Mouse (Mus musculus): ENCODE measurements around the gene Wnt16. TPM values are rescaled to one million over a fixed set of nuclear protein-coding genes. Genes with fewer than 3 reads are reported as not detected.
"Not testable (repeated sequence)": the region's sequence is repeated elsewhere in the genome, so short reads cannot be mapped to it uniquely, and the experiment has no call there.

Gene Wnt16
- polyA plus RNA-seq (2015; fragmentation: Nextera tagmentation; extraction: Ambion mirVana): not detected in 2 replicates

- ATAC-seq (ENCODE audit: low read depth): no peak
- Histone ChIP-seq H3K4me3 (ENCODE audit: low read depth, low read length) (peak within 1 kb of the TSS; percentile 34), H3K9me3 (replicated peaks; ENCODE audit: control insufficient read depth, low read length) (no peaks in the 10 kb centered on the region), H3K36me3 (ENCODE audit: control insufficient read depth, insufficient read depth) (no peaks in the 10 kb centered on the region), H3K4me2 (ENCODE audit: low read depth, low read length) (peak within 1 kb of the TSS; percentile 55), H3K27me3 (ENCODE audit: control insufficient read depth, insufficient read depth, low read depth, low read length) (peaks cover 35% of the 10 kb centered on the region), H3K27ac (ENCODE audit: low read length) (no peak within 1 kb of the TSS), H3K9ac (ENCODE audit: low read depth, low read length) (no peak within 1 kb of the TSS), H3K4me1 (ENCODE audit: control insufficient read depth, low read depth, low read length) (no peaks in the 10 kb centered on the region; the same call in none of the 2 replicates)
- 3% methylated on average over 20 of the region's 20 CpGs for WGBS (ENCODE audit: insufficient replicate concordance)
Observed at GRCm38 (mm10) chr6:22288004-22288736, at the start of gene Wnt16. Wnt16 (plus strand) TSS chr6:22288227.

GRCm38 (mm10) chr6:22243321-22243720 lies 44.7 kb upstream of the Wnt16 start:
- Histone ChIP-seq H3K9ac (ENCODE audit: low read depth, low read length) (no peak overlapping the region), H3K4me3 (ENCODE audit: low read depth, low read length) (no peak overlapping the region), H3K27me3 (ENCODE audit: control insufficient read depth, insufficient read depth, low read depth, low read length) (no peaks in the 10 kb centered on the region), H3K27ac (ENCODE audit: low read length) (no peak overlapping the region), H3K36me3 (ENCODE audit: control insufficient read depth, insufficient read depth) (no peaks in the 10 kb centered on the region), H3K9me3 (replicated peaks; ENCODE audit: control insufficient read depth, low read length) (no peaks in the 10 kb centered on the region), H3K4me2 (ENCODE audit: low read depth, low read length) (no peak overlapping the region), H3K4me1 (ENCODE audit: control insufficient read depth, low read depth, low read length) (no peaks in the 10 kb centered on the region)
- 59% methylated on average over 8 of the region's 8 CpGs for WGBS (ENCODE audit: insufficient replicate concordance)
- no peak for ATAC-seq (ENCODE audit: low read depth)

- WGBS (ENCODE audit: insufficient replicate concordance): 72% methylated on average over 2 of the region's 2 CpGs
- no peak overlapping the region for H3K9ac ChIP-seq (ENCODE audit: low read depth, low read length)
- no peak for ATAC-seq (ENCODE audit: low read depth)
- no peak overlapping the region for H3K4me2 ChIP-seq (ENCODE audit: low read depth, low read length)
- H3K36me3 ChIP-seq (ENCODE audit: control insufficient read depth, insufficient read depth): no peaks in the 10 kb centered on the region
- H3K27ac ChIP-seq (ENCODE audit: low read length): no peak overlapping the region
- no peaks in the 10 kb centered on the region for H3K9me3 ChIP-seq (replicated peaks; ENCODE audit: control insufficient read depth, low read length)
- no peak overlapping the region for H3K4me3 ChIP-seq (ENCODE audit: low read depth, low read length)
- H3K27me3 ChIP-seq (ENCODE audit: control insufficient read depth, insufficient read depth, low read depth, low read length): no peaks in the 10 kb centered on the region
- no peaks in the 10 kb centered on the region for H3K4me1 ChIP-seq (ENCODE audit: control insufficient read depth, low read depth, low read length)
Observed at GRCm38 (mm10) chr6:22246696-22247095, 41.3 kb upstream of the Wnt16 start.

GRCm38 (mm10) chr6:22258784-22259183 lies 29.2 kb upstream of the Wnt16 start:
- Histone ChIP-seq H3K27me3 (ENCODE audit: control insufficient read depth, insufficient read depth, low read depth, low read length) (no peaks in the 10 kb centered on the region), H3K4me1 (ENCODE audit: control insufficient read depth, low read depth, low read length) (no peaks in the 10 kb centered on the region), H3K27ac (ENCODE audit: low read length) (no peak overlapping the region), H3K36me3 (ENCODE audit: control insufficient read depth, insufficient read depth) (no peaks in the 10 kb centered on the region), H3K9me3 (replicated peaks; ENCODE audit: control insufficient read depth, low read length) (no peaks in the 10 kb centered on the region), H3K4me3 (ENCODE audit: low read depth, low read length) (no peak overlapping the region), H3K9ac (ENCODE audit: low read depth, low read length) (no peak overlapping the region), H3K4me2 (ENCODE audit: low read depth, low read length) (no peak overlapping the region)
- no peak for ATAC-seq (ENCODE audit: low read depth)
- WGBS (ENCODE audit: insufficient replicate concordance): 56% methylated on average over 4 of the region's 4 CpGs

- H3K27me3 ChIP-seq (ENCODE audit: control insufficient read depth, insufficient read depth, low read depth, low read length): no peaks in the 10 kb centered on the region
- H3K4me2 ChIP-seq (ENCODE audit: low read depth, low read length): no peak overlapping the region
- no peak for ATAC-seq (ENCODE audit: low read depth)
- no peak overlapping the region for H3K27ac ChIP-seq (ENCODE audit: low read length)
- no peaks in the 10 kb centered on the region for H3K9me3 ChIP-seq (replicated peaks; ENCODE audit: control insufficient read depth, low read length)
- H3K4me3 ChIP-seq (ENCODE audit: low read depth, low read length): no peak overlapping the region
- H3K36me3 ChIP-seq (ENCODE audit: control insufficient read depth, insufficient read depth): no peaks in the 10 kb centered on the region
- no peak overlapping the region for H3K9ac ChIP-seq (ENCODE audit: low read depth, low read length)
- no peaks in the 10 kb centered on the region for H3K4me1 ChIP-seq (ENCODE audit: control insufficient read depth, low read depth, low read length)
- 51% methylated on average over 4 of the region's 4 CpGs for WGBS (ENCODE audit: insufficient replicate concordance)
Observed at GRCm38 (mm10) chr6:22262519-22262918, 25.5 kb upstream of the Wnt16 start.

GRCm38 (mm10) chr6:22264094-22264493 lies 23.9 kb upstream of the Wnt16 start:
- ATAC-seq (ENCODE audit: low read depth); H3K9ac ChIP-seq (ENCODE audit: low read depth, low read length); H3K36me3 ChIP-seq (ENCODE audit: control insufficient read depth, insufficient read depth); H3K4me3 ChIP-seq (ENCODE audit: low read depth, low read length); H3K9me3 ChIP-seq (replicated peaks; ENCODE audit: control insufficient read depth, low read length); H3K27ac ChIP-seq (ENCODE audit: low read length); H3K4me1 ChIP-seq (ENCODE audit: control insufficient read depth, low read depth, low read length); H3K4me2 ChIP-seq (ENCODE audit: low read depth, low read length); H3K27me3 ChIP-seq (ENCODE audit: control insufficient read depth, insufficient read depth, low read depth, low read length): not testable (repeated sequence)
- WGBS (ENCODE audit: insufficient replicate concordance): 70% methylated on average over 8 of the region's 8 CpGs

GRCm38 (mm10) chr6:22266018-22266417 lies 22.0 kb upstream of the Wnt16 start:
- Histone ChIP-seq H3K4me3 (ENCODE audit: low read depth, low read length) (no peak overlapping the region), H3K9me3 (replicated peaks; ENCODE audit: control insufficient read depth, low read length) (no peaks in the 10 kb centered on the region), H3K27me3 (ENCODE audit: control insufficient read depth, insufficient read depth, low read depth, low read length) (no peaks in the 10 kb centered on the region), H3K9ac (ENCODE audit: low read depth, low read length) (no peak overlapping the region), H3K36me3 (ENCODE audit: control insufficient read depth, insufficient read depth) (no peaks in the 10 kb centered on the region), H3K4me1 (ENCODE audit: control insufficient read depth, low read depth, low read length) (no peaks in the 10 kb centered on the region), H3K27ac (ENCODE audit: low read length) (no peak overlapping the region), H3K4me2 (ENCODE audit: low read depth, low read length) (no peak overlapping the region)
- ATAC-seq (ENCODE audit: low read depth): no peak
- WGBS (ENCODE audit: insufficient replicate concordance): 60% methylated on average over 4 of the region's 4 CpGs

- Histone ChIP-seq H3K27ac (ENCODE audit: low read length) (no peak overlapping the region), H3K36me3 (ENCODE audit: control insufficient read depth, insufficient read depth) (no peaks in the 10 kb centered on the region), H3K9ac (ENCODE audit: low read depth, low read length) (no peak overlapping the region), H3K9me3 (replicated peaks; ENCODE audit: control insufficient read depth, low read length) (no peaks in the 10 kb centered on the region), H3K4me3 (ENCODE audit: low read depth, low read length) (no peak overlapping the region), H3K27me3 (ENCODE audit: control insufficient read depth, insufficient read depth, low read depth, low read length) (no peaks in the 10 kb centered on the region), H3K4me1 (ENCODE audit: control insufficient read depth, low read depth, low read length) (no peaks in the 10 kb centered on the region), H3K4me2 (ENCODE audit: low read depth, low read length) (no peak overlapping the region)
- ATAC-seq (ENCODE audit: low read depth): no peak
- WGBS (ENCODE audit: insufficient replicate concordance): 48% methylated on average over 5 of the region's 5 CpGs
Observed at GRCm38 (mm10) chr6:22267807-22268667, 20.0 kb upstream of the Wnt16 start.

GRCm38 (mm10) chr6:22268677-22269076 lies 19.4 kb upstream of the Wnt16 start:
- no peak overlapping the region for H3K4me2 ChIP-seq (ENCODE audit: low read depth, low read length)
- no peak overlapping the region for H3K4me3 ChIP-seq (ENCODE audit: low read depth, low read length)
- no peaks in the 10 kb centered on the region for H3K27me3 ChIP-seq (ENCODE audit: control insufficient read depth, insufficient read depth, low read depth, low read length)
- no peaks in the 10 kb centered on the region for H3K36me3 ChIP-seq (ENCODE audit: control insufficient read depth, insufficient read depth)
- no peaks in the 10 kb centered on the region for H3K4me1 ChIP-seq (ENCODE audit: control insufficient read depth, low read depth, low read length)
- no peak overlapping the region for H3K9ac ChIP-seq (ENCODE audit: low read depth, low read length)
- no peak for ATAC-seq (ENCODE audit: low read depth)
- H3K9me3 ChIP-seq (replicated peaks; ENCODE audit: control insufficient read depth, low read length): no peaks in the 10 kb centered on the region
- no peak overlapping the region for H3K27ac ChIP-seq (ENCODE audit: low read length)

Measured in liver, embryonic 16.5 days (tissue).